Mouse (Mus musculus): Measurements from ENCODE around the gene Emilin2.
"Not testable (repeated sequence)": the region's sequence is repeated elsewhere in the genome, so short reads cannot be mapped to it uniquely, and the experiment has no call there.

The Emilin2 gene

DNA sequence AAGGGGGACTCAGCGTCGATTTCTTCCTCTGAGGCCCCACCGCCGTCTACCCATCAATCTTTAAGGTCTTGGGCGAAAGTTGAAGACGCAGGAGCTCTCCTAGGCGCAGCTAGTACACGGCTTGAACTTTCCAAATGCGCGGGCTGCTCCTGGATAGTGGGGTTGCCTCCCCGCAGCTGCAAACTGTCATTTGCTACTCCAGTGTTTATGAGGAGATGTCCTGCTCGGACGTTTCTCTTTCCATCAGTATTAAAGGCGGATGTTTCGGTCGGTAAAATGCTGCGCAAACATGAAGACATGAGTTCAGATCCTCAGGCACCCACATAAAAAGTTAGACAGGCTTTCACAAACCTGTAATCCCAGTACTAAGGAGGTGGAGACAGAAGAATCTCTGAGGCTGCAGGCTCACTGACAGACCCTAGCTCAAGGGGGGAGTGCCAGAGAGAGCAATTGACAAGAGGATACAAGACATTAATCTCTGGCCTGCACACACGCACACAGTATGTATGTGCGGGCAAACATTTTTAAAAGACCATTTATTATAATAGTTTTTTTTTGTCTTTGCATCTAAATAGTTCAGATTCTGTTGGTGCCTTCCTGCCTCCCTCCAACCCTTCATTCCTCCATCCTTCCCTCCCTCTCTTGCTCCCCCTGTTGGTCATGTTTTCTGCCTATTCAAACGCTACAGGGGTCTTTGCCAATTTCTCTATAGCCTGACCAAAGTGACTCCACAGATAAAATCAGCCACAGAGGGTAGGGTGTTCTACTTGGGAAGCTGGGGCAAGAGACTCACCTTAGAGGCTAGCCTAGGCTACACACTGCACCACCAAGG lies at the start of gene Emilin2:
TSS of gene Emilin2 (minus strand) at position 639 of the 832 bp plus-strand sequence.
- CTCF ChIA-PET: no interaction called here

DNA sequence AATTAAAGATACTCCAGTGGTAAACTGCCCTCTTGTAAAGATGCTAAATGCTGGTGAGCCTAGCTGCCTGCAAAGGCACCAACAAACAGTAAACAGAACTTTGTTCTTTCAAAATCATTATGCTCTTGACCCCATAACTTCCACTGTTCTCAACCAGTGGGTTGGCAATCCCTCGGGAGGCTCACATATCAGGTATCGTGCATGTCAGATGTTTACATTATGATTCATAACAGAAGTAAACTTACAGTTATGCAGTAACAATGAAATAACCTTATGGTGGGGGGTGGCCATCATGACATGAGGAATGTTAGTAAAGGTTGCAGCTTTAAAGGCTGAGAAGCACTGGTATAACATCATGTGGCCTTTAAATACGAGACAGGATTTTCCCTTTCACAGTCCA lies 43.7 kb upstream of the Emilin2 start:
- CTCF ChIA-PET: no interaction called here

DNA sequence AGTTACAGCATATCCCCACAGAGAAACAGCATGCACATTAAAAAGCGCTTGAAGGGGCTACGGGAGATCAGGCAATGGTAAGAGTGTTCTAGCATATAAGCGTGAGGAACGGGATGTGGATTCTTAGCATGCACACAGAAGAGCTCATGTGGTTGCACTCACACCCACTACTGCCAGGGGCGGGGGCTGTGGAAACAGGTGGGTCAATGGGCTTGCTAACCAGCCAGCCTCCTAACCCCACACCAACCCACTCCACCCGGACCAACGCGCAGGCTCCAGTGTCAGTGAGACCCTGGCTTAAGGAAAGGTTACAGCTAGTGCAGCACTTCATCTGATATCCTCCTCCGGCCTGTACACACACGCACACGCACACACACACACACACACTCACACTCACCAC lies 42.4 kb upstream of the Emilin2 start:
- CTCF ChIA-PET: no interaction called here

DNA sequence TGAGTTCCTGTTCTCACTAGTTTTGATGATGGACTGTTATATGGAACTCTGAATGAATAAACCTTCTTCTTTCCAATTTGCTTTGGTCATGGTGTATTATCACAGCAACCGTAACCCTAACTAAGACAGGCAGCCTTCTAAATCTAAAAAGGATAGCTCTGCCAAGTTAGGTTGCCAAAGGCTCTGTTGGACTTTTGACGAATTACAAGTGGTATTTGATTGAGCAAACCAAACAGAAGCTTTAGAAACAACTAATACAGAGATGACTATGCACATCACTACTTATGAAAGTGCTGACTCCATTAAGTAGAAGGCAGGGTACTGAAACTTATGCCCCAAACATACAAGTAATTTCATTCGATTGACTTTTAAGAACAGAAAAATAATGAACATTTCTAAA lies 36.4 kb upstream of the Emilin2 start:
- CTCF ChIA-PET: no interaction called here

DNA sequence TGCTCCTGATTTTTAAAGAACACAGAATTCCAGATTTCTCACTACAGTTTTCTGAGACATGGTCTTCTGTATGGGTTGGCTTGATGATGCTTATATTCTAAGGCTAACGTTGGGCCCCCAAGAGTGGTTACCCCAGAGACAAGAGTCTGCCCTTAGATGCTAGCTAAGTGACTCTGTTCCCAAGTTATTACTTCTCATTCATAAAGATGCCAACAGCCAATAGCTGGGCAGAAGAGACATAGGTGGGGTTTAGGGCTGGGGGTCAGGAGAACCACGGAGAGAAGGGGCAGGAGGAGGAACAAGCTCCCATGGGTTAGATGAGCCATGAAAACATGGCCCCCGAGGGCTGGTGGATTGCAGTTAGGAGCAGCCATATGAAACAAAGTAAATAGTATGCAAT lies 30.2 kb upstream of the Emilin2 start:
- CTCF ChIA-PET: no interaction called here

DNA sequence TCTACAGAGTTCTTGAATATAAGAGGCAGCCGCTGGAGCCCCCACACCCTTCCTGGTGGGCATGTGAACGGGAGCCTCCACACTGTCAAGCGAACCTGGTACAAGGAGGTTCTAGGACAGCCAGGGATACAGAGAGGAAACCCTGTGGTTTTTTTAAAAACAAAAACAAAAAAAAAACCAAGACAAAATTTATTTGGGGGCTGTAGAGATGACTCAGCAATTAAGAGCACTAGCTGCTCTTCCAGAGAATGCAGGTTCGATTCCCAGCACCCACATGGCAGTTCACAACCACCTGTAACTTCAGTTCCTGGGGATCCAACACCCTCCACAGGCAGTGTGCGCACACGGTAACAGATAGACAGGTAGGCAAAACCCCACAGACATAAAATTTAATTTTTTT lies 26.8 kb upstream of the Emilin2 start:
- CTCF ChIA-PET: no interaction called here

DNA sequence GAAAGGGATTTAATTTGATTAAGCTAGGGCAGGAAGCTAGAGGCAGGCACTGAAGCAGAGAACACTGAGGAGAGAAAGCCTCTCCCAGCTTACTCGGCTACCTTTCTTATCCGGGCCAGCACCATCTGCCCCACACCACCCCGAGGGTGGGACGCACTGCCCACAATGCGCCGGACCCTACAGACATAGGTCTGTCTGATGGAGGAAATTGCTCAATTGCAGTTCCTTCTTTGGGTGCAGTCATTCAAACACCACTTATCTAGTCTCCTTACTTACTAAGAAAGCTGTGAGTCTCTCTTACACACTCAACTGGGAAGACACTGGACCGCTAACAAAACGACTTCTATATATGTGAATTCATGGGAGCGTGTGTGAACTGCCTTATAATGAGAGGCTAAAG lies 25.8 kb upstream of the Emilin2 start:
- CTCF ChIA-PET: no interaction called here

DNA sequence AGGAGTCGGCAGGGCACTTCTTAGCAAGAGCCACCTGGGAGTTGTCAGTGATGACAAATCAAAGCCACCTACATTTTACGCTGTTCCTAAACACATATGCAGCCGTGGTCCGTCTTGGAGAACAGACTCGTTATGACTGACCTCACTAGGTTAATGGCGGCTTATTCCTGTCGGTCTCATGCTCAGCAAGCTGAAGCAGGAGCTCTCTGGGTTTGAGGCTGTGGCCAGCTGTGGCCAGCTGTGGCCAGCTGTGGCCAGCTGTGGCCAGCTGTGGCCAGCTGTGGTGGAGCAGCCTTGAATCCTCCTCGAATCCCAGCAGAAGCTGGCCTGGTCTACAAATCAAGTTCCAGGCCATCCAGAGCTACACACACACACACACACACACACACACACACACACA lies 24.6 kb upstream of the Emilin2 start:
- CTCF ChIA-PET: no interaction called here

DNA sequence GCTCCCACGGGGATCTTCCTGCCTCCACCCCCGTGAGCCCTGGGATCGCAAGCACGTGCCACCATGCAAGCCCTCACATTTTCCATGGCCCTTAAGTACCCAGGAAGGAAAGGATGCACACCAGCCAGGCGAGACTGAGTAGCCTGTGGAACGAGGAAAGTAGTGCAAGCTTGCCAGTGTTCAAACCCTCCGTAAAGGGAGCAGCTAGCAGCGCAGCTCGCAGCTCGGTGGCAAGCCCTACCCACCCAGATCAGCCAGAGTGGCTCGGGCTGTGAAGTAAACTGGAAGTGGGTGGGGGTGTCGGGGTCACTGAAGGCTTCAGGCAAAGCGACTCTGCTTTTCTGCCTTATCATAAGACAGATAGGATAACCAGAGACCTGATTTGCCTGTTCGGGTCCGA lies 20.5 kb upstream of the Emilin2 start:
- CTCF ChIA-PET: no interaction called here

DNA sequence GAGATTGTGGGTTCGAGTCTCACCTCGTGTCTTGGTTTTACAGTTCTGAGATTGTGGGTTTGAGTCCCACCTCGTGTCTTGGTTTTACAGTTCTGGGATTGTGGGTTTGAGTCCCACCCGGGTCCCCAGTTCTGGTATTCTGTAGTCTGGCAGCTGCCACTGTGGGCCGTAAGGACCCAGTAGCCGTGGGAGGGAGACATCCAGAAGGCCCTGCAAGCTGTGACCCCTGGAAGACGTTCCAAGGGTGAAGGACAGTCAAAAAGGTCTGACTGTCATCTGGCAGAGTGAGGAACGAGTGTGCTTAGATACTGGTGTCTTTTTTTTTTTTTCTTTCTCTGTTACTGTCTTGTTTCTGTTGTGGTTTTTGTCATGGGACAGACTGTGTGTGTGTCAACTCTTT lies 9.0 kb upstream of the Emilin2 start:
- CTCF ChIA-PET: not testable (repeated sequence)

DNA sequence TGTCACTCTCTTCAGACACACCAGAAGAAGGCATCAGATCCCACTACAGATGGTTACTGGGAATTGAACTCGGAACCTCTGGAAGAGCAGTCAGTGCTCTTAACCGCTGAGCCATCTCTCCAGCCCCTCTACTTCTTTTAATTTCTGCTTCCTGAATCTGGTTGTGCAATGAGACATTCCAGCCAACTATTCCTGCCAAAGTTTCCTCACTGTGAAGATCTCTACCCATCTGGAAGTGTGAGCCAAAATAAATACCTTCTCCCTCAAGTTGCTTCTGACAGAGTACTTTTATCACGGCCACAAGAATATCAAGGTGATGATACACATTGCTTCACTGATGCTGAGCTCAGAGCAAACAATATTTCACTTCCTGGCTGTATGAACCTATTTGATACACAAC lies 7.6 kb upstream of the Emilin2 start:
- CTCF ChIA-PET: no interaction called here

DNA sequence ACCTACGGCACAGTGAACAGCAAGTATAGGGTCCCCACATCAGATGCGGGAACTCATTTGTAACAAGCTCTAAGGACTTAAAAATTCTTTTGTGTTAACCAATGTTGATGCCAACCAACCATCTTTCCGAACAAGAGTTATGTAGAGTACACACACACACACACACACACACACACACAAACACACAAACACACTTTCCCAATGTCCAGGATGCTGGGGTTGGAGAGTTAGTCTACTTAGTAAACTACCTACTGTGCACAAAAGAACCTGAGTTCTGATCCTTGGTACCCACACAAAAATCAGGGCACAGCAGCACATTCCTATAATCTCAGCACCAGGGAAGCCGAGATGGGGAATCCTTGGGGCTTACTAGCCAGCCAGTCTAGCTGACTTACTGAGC lies 5.8 kb upstream of the Emilin2 start:
- CTCF ChIA-PET: interaction anchor here (0.7 kb wide), 1 partner anchor 63 kb away, joined by 4 read pairs; no protein-coding TSS in a partner anchor

DNA sequence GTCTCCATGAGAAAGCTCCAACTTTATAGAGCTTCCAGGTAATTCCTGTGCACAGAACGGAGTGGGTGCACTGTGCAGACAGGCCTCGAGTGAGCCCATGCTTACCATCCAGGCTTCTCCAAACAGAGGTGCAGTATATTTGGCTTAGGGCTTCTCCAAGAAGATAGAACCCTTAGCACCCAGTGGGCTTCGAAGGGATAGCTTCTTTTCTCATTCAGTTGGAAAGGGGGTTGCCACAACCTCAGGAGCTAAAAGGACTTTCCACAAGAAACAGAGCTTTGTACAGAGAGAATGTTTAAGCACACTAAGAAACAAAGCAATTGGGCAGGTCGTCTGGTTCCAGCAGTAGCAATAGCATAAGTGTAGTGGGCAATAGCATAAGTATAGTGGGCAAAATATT lies 2.5 kb upstream of the Emilin2 start:
- CTCF ChIA-PET: interaction anchor here (0.7 kb wide), 1 partner anchor 96 kb away, joined by 8 read pairs; no protein-coding TSS in a partner anchor

DNA sequence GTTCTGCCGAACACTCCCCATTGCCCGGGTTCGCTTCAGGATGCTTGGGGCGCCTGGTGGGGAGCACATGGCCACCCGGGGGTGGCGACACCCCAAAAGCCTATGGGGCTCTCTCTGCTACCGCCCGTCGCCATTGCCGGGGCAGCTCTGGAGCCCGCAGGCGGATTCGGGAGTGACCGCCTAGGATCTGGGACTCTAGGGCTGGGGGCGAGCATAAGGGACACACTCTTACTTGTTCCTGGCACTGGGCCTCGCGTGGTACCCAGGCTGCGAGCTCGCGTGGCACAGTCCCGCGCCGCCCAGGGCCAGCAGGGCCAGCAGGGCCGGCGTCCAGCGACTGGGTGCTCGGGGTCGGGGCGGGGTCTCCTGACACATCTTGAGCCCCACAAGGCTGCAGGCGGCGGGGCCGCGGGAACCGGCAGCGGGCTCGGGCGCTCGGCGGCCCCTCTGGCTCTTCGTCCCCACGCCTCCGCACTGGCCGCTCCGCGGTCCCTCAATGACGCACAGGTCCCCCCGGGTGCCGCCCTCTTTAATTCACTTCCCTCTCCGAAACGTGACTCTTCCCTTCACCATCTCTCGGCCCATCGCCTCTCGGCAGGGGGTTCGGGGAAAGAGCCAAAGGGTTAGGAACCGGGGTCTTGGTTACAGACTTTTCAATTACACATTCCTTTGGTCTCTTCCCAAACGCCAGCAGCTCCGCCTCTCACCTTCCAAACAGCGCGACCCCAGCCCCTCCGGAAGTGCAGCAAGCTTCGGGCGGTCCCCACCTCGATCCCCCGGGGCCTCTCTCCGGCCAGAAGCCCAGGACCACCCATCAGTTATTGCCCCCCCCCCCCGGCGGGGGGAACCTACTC lies 1.1 kb downstream of the Emilin2 start:
- CTCF ChIA-PET: no interaction called here

DNA sequence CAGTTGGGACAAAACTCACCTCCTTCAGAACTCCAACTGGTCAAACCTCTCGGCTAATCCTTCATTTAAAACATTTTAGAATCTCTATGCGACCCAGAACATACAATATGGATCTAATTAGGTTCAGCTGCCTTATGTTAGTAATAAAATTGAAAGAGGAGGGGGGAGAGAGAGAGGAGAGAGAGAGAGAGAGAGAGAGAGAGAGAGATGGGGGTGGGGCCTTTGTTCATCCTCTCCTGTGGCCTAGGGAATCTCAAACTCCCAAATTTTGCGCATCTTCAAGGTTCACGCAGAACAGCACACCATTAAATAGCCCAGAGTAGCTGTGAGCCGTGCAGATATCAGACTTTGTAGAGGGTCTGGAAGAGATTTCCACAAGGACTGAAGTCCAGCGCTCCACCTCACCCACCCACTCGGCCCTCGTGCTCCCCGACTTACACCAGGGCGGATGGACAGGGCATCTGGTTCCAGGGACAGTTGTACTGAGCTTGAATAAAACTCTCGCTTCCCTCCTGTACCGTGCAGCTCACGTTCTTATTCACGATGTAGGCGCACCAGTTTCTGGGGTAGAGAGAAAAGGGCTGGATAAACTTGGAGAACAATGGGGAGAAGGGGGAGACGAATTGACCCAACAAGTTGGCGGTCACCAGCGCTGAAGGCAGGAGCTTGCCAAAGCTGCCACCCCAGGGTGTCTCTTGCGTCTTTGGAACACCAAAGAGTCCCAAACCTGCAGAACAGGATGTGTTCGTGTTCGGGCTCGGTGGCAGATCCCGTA lies 1.9 kb downstream of the Emilin2 start:
- CTCF ChIA-PET: no interaction called here

DNA sequence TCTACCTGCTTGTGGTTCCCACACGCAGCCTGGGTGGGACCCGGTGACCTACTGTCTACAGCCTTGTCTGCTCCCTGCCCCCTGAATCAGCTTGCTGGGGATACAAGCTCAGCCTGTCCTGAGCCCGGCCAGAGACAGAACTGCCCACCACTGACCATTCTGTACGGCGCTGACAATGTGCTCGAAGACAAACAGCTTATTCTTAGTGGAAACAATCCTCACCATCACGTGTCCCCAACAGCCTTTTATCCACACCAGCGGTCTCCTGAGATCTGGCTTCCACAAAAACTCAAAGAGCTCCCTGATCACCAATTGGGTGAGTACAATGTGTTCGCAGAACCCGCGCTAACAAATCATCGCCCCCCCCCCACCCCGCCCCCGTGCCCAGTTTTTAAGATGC lies 2.6 kb downstream of the Emilin2 start:
- CTCF ChIA-PET: no interaction called here

DNA sequence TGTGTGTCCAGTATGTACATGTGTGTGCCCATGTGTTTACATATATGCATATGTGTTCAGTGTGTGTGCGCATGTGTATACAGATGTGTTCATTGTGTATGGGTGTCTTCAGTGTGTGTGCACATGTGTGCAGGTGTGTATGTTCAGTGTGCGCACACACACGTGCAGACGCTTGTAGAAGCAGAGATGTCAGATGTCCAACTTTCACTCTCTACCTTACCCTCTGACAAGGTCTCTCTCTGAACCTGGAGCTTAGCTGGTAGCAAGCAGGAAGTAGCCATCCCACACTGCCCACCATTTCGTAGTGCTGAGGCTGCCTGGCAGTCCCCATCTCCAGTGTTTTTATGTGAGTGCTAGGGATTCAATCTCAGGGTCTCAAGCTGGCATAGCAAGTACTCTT lies 3.5 kb downstream of the Emilin2 start:
- CTCF ChIA-PET: no interaction called here

DNA sequence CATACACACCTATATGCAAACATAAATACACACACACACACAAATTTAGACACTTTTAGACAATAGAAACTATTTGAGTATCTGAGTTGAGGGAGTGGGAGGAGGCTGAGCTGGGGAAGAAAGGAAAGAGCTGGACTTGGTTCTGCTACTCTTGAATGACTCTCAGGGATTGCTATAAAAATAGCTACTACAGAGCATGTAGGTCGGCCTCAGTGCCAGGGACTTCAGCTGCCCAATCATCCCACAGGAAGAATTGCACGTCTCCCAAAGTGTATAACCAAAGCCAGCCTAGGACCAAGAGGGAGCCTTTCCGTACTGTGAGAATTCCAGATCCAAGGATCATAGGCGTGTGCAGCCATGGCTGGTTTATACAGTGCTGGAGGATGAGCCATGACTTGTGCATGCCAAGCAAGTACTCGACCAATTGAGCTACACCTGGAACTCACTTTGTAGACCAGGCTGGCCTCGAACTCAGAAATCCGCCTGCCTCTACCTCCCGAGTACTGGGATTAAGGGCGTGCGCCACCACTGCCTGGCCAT lies 4.5 kb downstream of the Emilin2 start:
- CTCF ChIA-PET: no interaction called here

DNA sequence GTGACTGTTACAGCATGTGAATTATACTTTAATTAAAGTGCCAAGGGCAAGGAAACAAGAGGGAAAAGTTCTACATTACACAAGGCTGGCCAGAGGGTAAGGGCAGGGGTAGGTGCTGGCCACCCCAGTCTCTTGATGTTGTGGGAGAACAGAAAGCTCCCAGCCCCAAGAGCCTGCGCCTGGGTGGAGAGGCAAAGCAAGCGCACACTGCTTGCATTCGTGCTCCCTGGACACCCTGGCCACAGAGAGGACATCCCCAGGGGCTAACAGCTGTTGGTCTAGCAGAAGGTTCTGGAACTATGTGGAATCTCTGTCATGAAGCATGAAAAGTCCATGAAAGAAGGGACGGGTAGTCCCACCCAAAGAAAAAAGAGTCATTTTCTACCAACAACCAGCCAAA lies 5.1 kb downstream of the Emilin2 start:
- CTCF ChIA-PET: no interaction called here

DNA sequence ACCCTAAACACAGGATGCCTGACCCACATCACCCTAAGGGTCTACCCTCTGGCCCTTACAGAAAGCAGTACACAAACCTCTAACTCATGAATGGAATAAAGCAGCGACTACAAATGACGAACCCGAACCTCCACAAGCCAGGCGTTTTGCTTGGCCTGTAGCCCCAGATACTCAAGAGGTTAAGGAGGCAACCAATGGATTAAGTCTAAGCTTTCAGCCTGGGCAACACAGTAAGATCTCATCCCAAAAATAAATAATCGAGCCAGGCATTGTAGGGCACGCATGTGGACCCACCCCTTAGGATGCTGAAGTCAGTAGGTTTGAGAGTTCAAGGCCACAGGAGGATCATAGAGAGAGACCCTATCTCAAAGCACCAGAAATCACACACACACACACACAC lies 5.7 kb downstream of the Emilin2 start:
- CTCF ChIA-PET: no interaction called here

DNA sequence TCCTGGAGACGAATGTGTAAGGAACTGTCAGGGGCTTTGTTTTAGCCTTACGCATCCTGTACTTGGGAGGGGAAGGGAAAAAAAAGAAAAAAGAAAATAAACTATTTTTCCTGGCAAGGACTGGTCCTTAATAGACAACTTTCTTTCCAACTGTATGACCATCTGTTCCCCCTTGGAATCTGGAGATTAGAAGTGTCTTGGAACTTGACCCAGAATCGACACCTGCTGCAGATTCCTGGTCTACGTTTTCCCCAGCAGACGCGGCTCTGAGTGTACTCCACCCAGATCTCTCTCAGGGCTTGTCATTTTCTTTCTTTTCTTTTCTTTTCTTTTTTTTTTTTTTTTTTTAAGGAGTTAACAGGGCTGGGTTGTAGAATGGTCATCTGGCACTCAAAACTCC lies 8.3 kb downstream of the Emilin2 start:
- CTCF ChIA-PET: no interaction called here

DNA sequence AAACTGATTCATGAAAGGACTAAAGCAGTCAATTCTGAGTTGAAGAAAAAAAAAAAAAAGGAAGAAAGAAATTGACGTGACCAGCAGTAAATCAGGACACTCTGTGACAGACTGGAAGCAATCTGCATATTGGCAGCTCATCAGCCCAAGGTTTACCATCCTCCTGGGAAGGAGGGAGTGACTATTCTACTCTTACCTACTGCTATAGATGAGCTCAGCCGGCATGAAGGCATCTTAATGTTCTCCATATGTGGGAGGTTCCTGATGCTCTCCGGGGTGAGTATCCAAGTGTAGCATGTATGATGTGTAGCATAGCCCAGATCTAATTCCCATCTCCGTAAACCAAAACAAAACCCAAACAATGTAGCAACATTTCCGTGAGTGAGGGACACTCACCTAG lies 10.4 kb downstream of the Emilin2 start:
- CTCF ChIA-PET: no interaction called here

All from spleen, embryonic (tissue).